Mouse (Mus musculus) olfactory bulb, adult 2 months (tissue): ENCODE measurements around the gene Pipox.

Source experiments
- CTCF ChIP-seq: fragments of 200-500 bp; IDR thresholded peaks from 2 replicates; pipeline ENCODE4 v1.5.1; 2012; ENCODE audit warnings: low read depth, mild to moderate bottlenecking, low read length, moderate library complexity; ENCODE audit not compliant: insufficient read depth
- POLR2A ChIP-seq: fragments of 200-500 bp; IDR thresholded peaks from 2 replicates; pipeline ENCODE4 v1.6.1; 2012; ENCODE audit warnings: mild to moderate bottlenecking, low read depth, low read length, moderate library complexity; ENCODE audit not compliant: insufficient read depth

GRCm38 (mm10) chr11:77843068-77843905 lies 50.6 kb downstream of the Pipox start:
- TF ChIP-seq CTCF (no peak), POLR2A (no peak)
